Mouse (Mus musculus) G1E (cell line): ENCODE results near the gene Arhgap10.

ENCODE experiments used
- CTCF ChIP-seq: IDR thresholded peaks from 2 replicates; pipeline ENCODE4 v1.5.1; 2012; ENCODE audit warnings: low read depth, low read length, inconsistent platforms, mixed read lengths
- GATA1 ChIP-seq: IDR thresholded peaks from 2 replicates; pipeline ENCODE4 v1.6.1; 2012; ENCODE audit warnings: borderline replicate concordance, low read length, inconsistent platforms, mixed read lengths
- POLR2AphosphoS5 ChIP-seq: IDR thresholded peaks from 2 replicates; pipeline ENCODE4 v1.6.1; 2012; ENCODE audit warnings: low read depth, low read length, inconsistent platforms; ENCODE audit not compliant: insufficient replicate concordance

- TF ChIP-seq CTCF (no peak), POLR2AphosphoS5 (no peak), GATA1 (no peak)
These were observed 26.7 kb upstream of the Arhgap10 start for GRCm38 (mm10) chr8:77544428-77544827.
